Mouse (Mus musculus) C2C12 (cell line): ENCODE measurements around the gene Tfcp2l1.

Source experiments
- CTCF ChIP-seq: IDR thresholded peaks from one replicate; pipeline ENCODE4 v1.5.1; 2011; ENCODE audit not compliant: control insufficient read depth, insufficient read depth, insufficient read length
- MYOD1 ChIP-seq: IDR thresholded peaks from one replicate; pipeline ENCODE4 v1.6.1; 2011; ENCODE audit warnings: low read depth; ENCODE audit not compliant: control insufficient read depth, insufficient read length
- USF1 ChIP-seq: IDR thresholded peaks from one replicate; pipeline ENCODE4 v1.6.1; 2011; ENCODE audit warnings: low read depth, mild to moderate bottlenecking, control low read depth, moderate library complexity

- no peak for TF ChIP-seq CTCF
- no peak for TF ChIP-seq MYOD1
- TF ChIP-seq USF1, result no peak
Measured at GRCm38 (mm10) chr1:118643138-118643979, 15.6 kb downstream of the Tfcp2l1 start.
